Mouse (Mus musculus): ENCODE measurements around the gene Cela2a.

DNA sequence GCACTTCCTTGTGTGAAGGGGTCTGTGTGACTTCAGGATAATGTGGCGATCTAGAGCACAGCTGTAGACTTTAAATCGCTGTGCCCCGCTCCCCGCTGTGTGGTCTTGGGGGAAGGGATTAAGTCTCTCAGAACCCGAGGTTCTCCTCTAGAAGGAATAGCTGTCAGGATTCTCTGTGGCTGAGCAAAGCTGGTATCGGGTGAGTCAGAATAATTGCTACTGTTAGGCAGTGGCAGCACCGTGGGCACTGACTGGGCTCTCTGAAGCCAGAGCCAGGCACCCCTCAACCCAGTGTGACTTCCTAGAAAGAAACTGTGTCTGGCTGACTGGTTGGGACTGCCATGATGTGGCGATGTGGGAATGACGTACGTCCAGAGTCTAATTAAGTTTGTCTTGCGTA, 4.4 kb upstream of the Cela2a start:
- TF ChIP-seq CTCF (IDR thresholded peaks at IDR 0.05; ENCODE audit: borderline replicate concordance, insufficient read depth, low read depth, low read length) (no peak), POLR2A (IDR thresholded peaks at IDR 0.05; ENCODE audit: borderline replicate concordance, insufficient read depth, low read length) (no peak)

All from cerebellum, adult 2 months (tissue).